Mouse (Mus musculus) liver, adult 2 months (tissue): ENCODE measurements around the gene Zfand4. TPM values are rescaled to one million over a fixed set of nuclear protein-coding genes. Genes with fewer than 3 reads are reported as not detected.
A peak's percentile ranks its signal among the peaks of the same experiment; 100 is the strongest.

Source experiments
- DNase-seq: peaks from one replicate; pipeline ENCODE4 v3.0.0-alpha.2; 2011; ENCODE audit warnings: low read depth, low spot score; ENCODE audit errors: extremely low read depth
- H3K27ac ChIP-seq: fragments of 200-500 bp; replicated peaks from 2 replicates; pipeline ENCODE4 v1.5.1; 2012; ENCODE audit warnings: low read depth, mild to moderate bottlenecking, control low read depth, inconsistent platforms, low read length; ENCODE audit not compliant: insufficient read depth
- H3K27me3 ChIP-seq: fragments of 200-500 bp; 2 replicates; pipeline ENCODE4 v1.6.1; 2012; ENCODE audit warnings: mild to moderate bottlenecking, moderate library complexity, low read length, inconsistent platforms; ENCODE audit not compliant: control insufficient read depth, insufficient read depth
- H3K36me3 ChIP-seq: fragments of 200-500 bp; 2 replicates; pipeline ENCODE4 v1.6.1; 2012; ENCODE audit warnings: low read length, inconsistent platforms; ENCODE audit not compliant: control insufficient read depth, insufficient read depth
- H3K4me1 ChIP-seq: fragments of 200-500 bp; 2 replicates; pipeline ENCODE4 v1.6.1; 2011; ENCODE audit warnings: low read length; ENCODE audit not compliant: control insufficient read depth, insufficient read depth
- H3K4me3 ChIP-seq: fragments of 200-500 bp; 2 replicates; pipeline ENCODE4 v1.5.1; 2011; ENCODE audit warnings: low read depth, mild to moderate bottlenecking, control low read depth, low read length, moderate library complexity; ENCODE audit not compliant: insufficient read depth
- H3K79me2 ChIP-seq: fragments of 200-500 bp; 2 replicates; pipeline ENCODE4 v1.6.1; 2012; ENCODE audit warnings: inconsistent platforms, mild to moderate bottlenecking, low read length, moderate library complexity; ENCODE audit not compliant: control insufficient read depth, insufficient read depth
- H3K9ac ChIP-seq: fragments of 200-500 bp; 2 replicates; pipeline ENCODE4 v1.6.1; 2012; ENCODE audit warnings: low read depth, mild to moderate bottlenecking, control low read depth, inconsistent platforms, low read length
- CTCF ChIP-seq: fragments of 200-500 bp; IDR thresholded peaks from 2 replicates; pipeline ENCODE4 v1.5.1; 2011; ENCODE audit warnings: low read depth, low read length, control low read depth
- POLR2A ChIP-seq: fragments of 200-500 bp; IDR thresholded peaks from 2 replicates; pipeline ENCODE4 v1.6.1; 2011; ENCODE audit warnings: low read length, control low read depth; ENCODE audit not compliant: insufficient read depth; ENCODE audit errors: extremely low read depth
- WGBS: fragments of 180-500 bp; shearing (Covaris S2); methylation state at CpG from one replicate; pipeline ENCODE4 v1.1.7; 2018; 5-methylcytosine and 5-hydroxymethylcytosine counted together
- polyA plus RNA-seq: library from polyadenylated mRNA; depleted of rRNA; stranded (reverse); fragments of >200 nt; gene quantifications from 2 replicates; pipeline ENCODE4 v1.2.3, GENCODE M21; 2012
- total RNA-seq: library from RNA; depleted of rRNA; stranded (reverse); fragments of >200 nt; gene quantifications from 2 replicates; pipeline ENCODE4 v1.2.3, GENCODE M21; 2014

The Zfand4 gene
- total and polyA plus RNA-seq, 2 experiments = 4.0 to 25.6 TPM

- Histone ChIP-seq H3K4me3 (no peak overlapping the region), H3K27me3 (no peaks in the 10 kb centered on the region), H3K79me2 (no peaks in the 10 kb centered on the region), H3K36me3 (peaks cover 56% of the 10 kb centered on the region), H3K4me1 (peaks cover 11% of the 10 kb centered on the region), H3K9ac (no peak overlapping the region), H3K27ac (0 out of 2 replicates have a peak overlapping the region, but pooled peaks have one; percentile 29)
- no peak for TF ChIP-seq CTCF
- TF ChIP-seq POLR2A = no peak
- 86% methylated on average over 2 of the region's 2 CpGs for WGBS
- DNase-seq = peak; percentile 23
These were observed 23.7 kb upstream of the Zfand4 start for GRCm38 (mm10) chr6:116240371-116240770.

GRCm38 (mm10) chr6:116259649-116260048 is 4.4 kb upstream of the Zfand4 start:
- Histone ChIP-seq H3K27ac (peak overlapping the region; percentile 80), H3K36me3 (peaks cover 25% of the 10 kb centered on the region), H3K9ac (no peak overlapping the region), H3K4me1 (peaks cover 16% of the 10 kb centered on the region), H3K79me2 (0 out of 2 replicates have a peak, but pooled peaks cover 3% of the 10 kb centered on the region), H3K27me3 (no peaks in the 10 kb centered on the region), H3K4me3 (no peak overlapping the region)
- 85% methylated on average over 4 of the region's 4 CpGs for WGBS
- no peak for TF ChIP-seq CTCF
- no peak for TF ChIP-seq POLR2A
- no peak for DNase-seq

GRCm38 (mm10) chr6:116260481-116260880 is 3.5 kb upstream of the Zfand4 start:
- Histone ChIP-seq H3K27me3 (no peaks in the 10 kb centered on the region), H3K4me1 (peaks cover 16% of the 10 kb centered on the region), H3K9ac (no peak overlapping the region; the same call in 1 of the 2 replicates), H3K27ac (peak overlapping the region; percentile 78), H3K36me3 (peaks cover 17% of the 10 kb centered on the region), H3K79me2 (0 out of 2 replicates have a peak, but pooled peaks cover 3% of the 10 kb centered on the region), H3K4me3 (no peak overlapping the region)
- peak; percentile 98 for DNase-seq
- TF ChIP-seq POLR2A (no peak), CTCF (no peak)
- WGBS = 27% methylated on average over 5 of the region's 5 CpGs

GRCm38 (mm10) chr6:116262824-116263223 is 1.2 kb upstream of the Zfand4 start:
- no peak overlapping the region for H3K4me3 ChIP-seq
- 90% methylated on average over 1 of the region's 1 CpGs for WGBS
- no peak for TF ChIP-seq POLR2A
- TF ChIP-seq CTCF = no peak

GRCm38 (mm10) chr6:116264836-116265235 is 814 bp downstream of the Zfand4 start:
- peak overlapping the region; percentile 5 for H3K9ac ChIP-seq
- TF ChIP-seq CTCF (no peak), POLR2A (no peak)

More at GRCm38 (mm10) chr6:116262824-116263223, 1.2 kb upstream of the Zfand4 start:
- peaks cover 20% of the 10 kb centered on the region for H3K4me1 ChIP-seq
- H3K79me2 ChIP-seq = peaks cover 13% of the 10 kb centered on the region; the same call in 1 of the 2 replicates
- no peak for DNase-seq
- H3K27me3 ChIP-seq = no peaks in the 10 kb centered on the region
- H3K36me3 ChIP-seq = peaks cover 7% of the 10 kb centered on the region
- no peak overlapping the region for H3K27ac ChIP-seq
- no peak overlapping the region for H3K9ac ChIP-seq

GRCm38 (mm10) chr6:116265603-116266002 is 1.6 kb downstream of the Zfand4 start:
- TF ChIP-seq POLR2A (no peak), CTCF (no peak)
- peak overlapping the region; percentile 73; the same call in 1 of the 2 replicates for H3K27ac ChIP-seq
- H3K27me3 ChIP-seq = no peaks in the 10 kb centered on the region
- H3K4me1 ChIP-seq = peaks cover 11% of the 10 kb centered on the region
- 27% methylated on average over 4 of the region's 4 CpGs for WGBS
- H3K4me3 ChIP-seq = peak overlapping the region; percentile 41; the same call in 1 of the 2 replicates
- no peak overlapping the region for H3K9ac ChIP-seq
- peaks cover 17% of the 10 kb centered on the region; the same call in 1 of the 2 replicates for H3K79me2 ChIP-seq
- peak; percentile 99 for DNase-seq
- peaks cover 5% of the 10 kb centered on the region for H3K36me3 ChIP-seq

More at GRCm38 (mm10) chr6:116264836-116265235, 814 bp downstream of the Zfand4 start:
- Histone ChIP-seq H3K79me2 (peaks cover 17% of the 10 kb centered on the region; the same call in 1 of the 2 replicates), H3K4me3 (peak overlapping the region; percentile 97), H3K36me3 (peaks cover 5% of the 10 kb centered on the region), H3K27ac (peak overlapping the region; percentile 83), H3K4me1 (peaks cover 16% of the 10 kb centered on the region), H3K27me3 (no peaks in the 10 kb centered on the region)
- peak; percentile 63 for DNase-seq
- 65% methylated on average over 11 of the region's 11 CpGs for WGBS
